Mouse (Mus musculus) gastrocnemius, postnatal 10 days (tissue): ENCODE results near the gene Zfp386. TPM values are rescaled to one million over a fixed set of nuclear protein-coding genes. Genes with fewer than 3 reads are reported as not detected.
A peak's percentile ranks its signal among the peaks of the same experiment; 100 is the strongest.
"Not testable (repeated sequence)": the region's sequence is repeated elsewhere in the genome, so short reads cannot be mapped to it uniquely, and the experiment has no call there.

Experiments used
- DNase-seq: peaks from one replicate; pipeline ENCODE4 v3.0.0; 2021; ENCODE audit warnings: mixed read lengths
- long read RNA-seq, 2 experiments: library from polyadenylated mRNA; stranded (forward); transcript quantifications; one replicate each; pipeline ENCODE4 v2.0.0; 2021
- total RNA-seq, 2 experiments: library from RNA; stranded (reverse); gene quantifications; 2 replicates each; pipeline ENCODE4 v1.2.3; 2021

Zfp386 gene
- total RNA-seq = 10 to 100 TPM; 30.2 to 34.1 TPM
- long read RNA-seq, experiment 1, full-length matches to known transcripts = 16 of 31 reads
- long read RNA-seq, experiment 1, partial matches to known transcripts = 1 of 31 reads
- long read RNA-seq, experiment 1, other reads (novel, unspliced or antisense) = 14 of 31 reads
- long read RNA-seq, experiment 2, transcript Zfp386-201 (3 exons, 1,958 nt) = major isoform, 18 of 27 reads
- long read RNA-seq, experiment 2, partial matches to known transcripts = 0 of 27 reads
- long read RNA-seq, experiment 2, other reads (novel, unspliced or antisense) = 9 of 27 reads

- peak; percentile 97 for DNase-seq
Observed at GRCm38 (mm10) chr12:116047440-116048377, at the start of gene Zfp386. Gene Zfp386 (plus strand): TSS chr12:116047724.

- DNase-seq = not testable (repeated sequence)
Observed at GRCm38 (mm10) chr12:115999784-116000183, 47.7 kb upstream of the Zfp386 start.

- DNase-seq = not testable (repeated sequence)
Observed at GRCm38 (mm10) chr12:116002946-116003345, 44.6 kb upstream of the Zfp386 start.

GRCm38 (mm10) chr12:116010812-116011211 lies 36.7 kb upstream of the Zfp386 start:
- no peak for DNase-seq

GRCm38 (mm10) chr12:116028095-116028494 lies 19.4 kb upstream of the Zfp386 start:
- DNase-seq = no peak

- DNase-seq = no peak
Observed at GRCm38 (mm10) chr12:116035346-116035745, 12.2 kb upstream of the Zfp386 start.

- no peak for DNase-seq
Observed at GRCm38 (mm10) chr12:116044785-116045184, 2.7 kb upstream of the Zfp386 start.

GRCm38 (mm10) chr12:116048766-116049165 lies 1.2 kb downstream of the Zfp386 start:
- DNase-seq = no peak

- DNase-seq = no peak
Observed at GRCm38 (mm10) chr12:116049236-116049635, 1.7 kb downstream of the Zfp386 start.

GRCm38 (mm10) chr12:116049701-116050100 lies 2.2 kb downstream of the Zfp386 start:
- DNase-seq = no peak

- no peak for DNase-seq
Observed at GRCm38 (mm10) chr12:116054342-116054741, 6.8 kb downstream of the Zfp386 start.

- no peak for DNase-seq
Observed at GRCm38 (mm10) chr12:116056112-116056511, 8.6 kb downstream of the Zfp386 start.

GRCm38 (mm10) chr12:116061561-116062193 lies 14.2 kb downstream of the Zfp386 start:
- DNase-seq = no peak

- DNase-seq = no peak
Observed at GRCm38 (mm10) chr12:116062194-116062583, 14.7 kb downstream of the Zfp386 start.

GRCm38 (mm10) chr12:116063020-116063419 lies 15.5 kb downstream of the Zfp386 start:
- DNase-seq = no peak

GRCm38 (mm10) chr12:116071023-116071422 lies 23.5 kb downstream of the Zfp386 start:
- DNase-seq = peak; percentile 41

- DNase-seq = peak; percentile 71
Observed at GRCm38 (mm10) chr12:116077074-116077854, 29.7 kb downstream of the Zfp386 start, which contains the start of gene Vipr2. Gene Vipr2 (plus strand): TSS chr12:116077726.

GRCm38 (mm10) chr12:116077855-116078366 lies 30.4 kb downstream of the Zfp386 start:
- DNase-seq = no peak

- DNase-seq = no peak
Observed at GRCm38 (mm10) chr12:116083125-116083524, 35.6 kb downstream of the Zfp386 start.

GRCm38 (mm10) chr12:116084294-116084693 lies 36.8 kb downstream of the Zfp386 start:
- no peak for DNase-seq

- DNase-seq = no peak
Observed at GRCm38 (mm10) chr12:116086951-116087600, 39.6 kb downstream of the Zfp386 start.
